Mouse (Mus musculus) heart, embryonic 14.5 days (tissue): ENCODE results near the gene Slc12a8. TPM values are rescaled to one million over a fixed set of nuclear protein-coding genes. Genes with fewer than 3 reads are reported as not detected.

Source experiments
- ATAC-seq: fragments of 200-750 bp; cut with Nextera tagmentation; 2 replicates; pipeline ENCODE4 v1.8.0; 2017; ENCODE audit warnings: low read depth, moderate TSS enrichment; ENCODE audit not compliant: insufficient number of reproducible peaks, insufficient read depth, low FRiP score
- H3K27ac ChIP-seq, 2 experiments: fragments of 200-500 bp in 1 of 2; fragments of 300-500 bp in 1 of 2; sonication (generic) in 1 of 2; replicated peaks in 1 of 2; 2 replicates each; pipeline ENCODE4 v1.5.1; 2012 to 2014; ENCODE audit warnings: low read depth in 2 of 2, low read length in 2 of 2, control low read depth in 1 of 2, mild to moderate bottlenecking in 1 of 2, mixed read lengths in 1 of 2; ENCODE audit not compliant: control insufficient read depth in 1 of 2, insufficient read depth in 1 of 2
- H3K27me3 ChIP-seq: fragments of 300-500 bp; sonication (generic); 2 replicates; pipeline ENCODE4 v1.6.1; 2014; ENCODE audit warnings: mild to moderate bottlenecking, low read length, control low read depth; ENCODE audit not compliant: control insufficient read depth, insufficient read depth
- H3K36me3 ChIP-seq: fragments of 300-500 bp; sonication (generic); 2 replicates; pipeline ENCODE4 v1.6.1; 2014; ENCODE audit warnings: mild to moderate bottlenecking, control low read depth, low read length, mixed read lengths; ENCODE audit not compliant: control insufficient read depth, insufficient read depth
- H3K4me1 ChIP-seq, 2 experiments: fragments of 200-500 bp in 1 of 2; fragments of 300-500 bp in 1 of 2; sonication (generic) in 1 of 2; 2 replicates each; pipeline ENCODE4 v1.6.1; 2012 to 2014; ENCODE audit warnings: low read length in 2 of 2, control low read depth in 1 of 2, mixed read lengths in 1 of 2; ENCODE audit not compliant: control insufficient read depth in 2 of 2, insufficient read depth in 2 of 2
- H3K4me2 ChIP-seq: fragments of 300-500 bp; sonication (generic); 2 replicates; pipeline ENCODE4 v1.6.1; 2014; ENCODE audit warnings: mild to moderate bottlenecking, low read length
- H3K4me3 ChIP-seq, 2 experiments: fragments of 200-500 bp in 1 of 2; fragments of 300-500 bp in 1 of 2; sonication (generic) in 1 of 2; 2 replicates each; pipeline ENCODE4 v1.5.1; 2012 to 2014; ENCODE audit warnings: low read length in 2 of 2, mild to moderate bottlenecking in 2 of 2, control low read depth in 1 of 2, low read depth in 1 of 2, moderate library complexity in 1 of 2; ENCODE audit not compliant: control insufficient read depth in 1 of 2, insufficient read depth in 1 of 2
- H3K9ac ChIP-seq: fragments of 300-500 bp; sonication (generic); 2 replicates; pipeline ENCODE4 v1.6.1; 2014; ENCODE audit warnings: mild to moderate bottlenecking, low read length
- H3K9me3 ChIP-seq: fragments of 300-500 bp; sonication (generic); 2 replicates; pipeline ENCODE4 v1.6.1; 2016; ENCODE audit warnings: low read length, control low read depth; ENCODE audit not compliant: control insufficient read depth
- WGBS: fragments of 180-500 bp; shearing (Covaris S2); extraction: QIAGEN DNeasy Blood & Tissue Kit; methylation state at CpG from one replicate; pipeline ENCODE4 v1.1.7; 2014; 5-methylcytosine and 5-hydroxymethylcytosine counted together
- polyA plus RNA-seq: library from polyadenylated mRNA; unstranded; fragments of >200 nt; fragmentation: Nextera tagmentation; extraction: Ambion mirVana; gene quantifications from 2 replicates; pipeline ENCODE4 v1.2.1, GENCODE M21; 2014

Slc12a8 gene
- polyA plus RNA-seq, 1 experiment from 2014 or later = 1.9 TPM

DNA sequence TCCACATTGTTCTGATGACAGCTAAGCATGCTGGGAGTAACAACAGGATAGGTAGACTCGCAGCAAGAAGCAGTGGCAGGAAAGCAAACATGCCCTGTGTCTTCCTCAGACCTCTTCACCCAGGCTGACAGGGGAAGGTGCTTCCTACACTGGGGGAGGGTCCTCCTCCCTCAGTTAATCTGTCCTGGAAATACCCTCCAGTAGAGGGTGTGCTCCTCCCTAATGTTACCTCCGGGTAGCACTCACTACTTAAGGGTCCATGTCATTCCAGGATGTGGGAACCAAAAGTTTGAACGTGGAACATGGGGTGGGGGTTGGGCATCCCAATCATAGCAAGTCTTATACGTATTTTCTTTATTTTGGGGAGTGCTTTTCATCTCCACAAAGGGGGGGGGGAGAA is 5.4 kb downstream of the Slc12a8 start:
- no peak for ATAC-seq
- H3K36me3 ChIP-seq = no peaks in the 10 kb centered on the region
- 53% methylated on average over 4 of the region's 4 CpGs for WGBS
- H3K4me2 ChIP-seq = no peak overlapping the region
- no peaks in the 10 kb centered on the region for H3K9me3 ChIP-seq
- H3K27me3 ChIP-seq = no peaks in the 10 kb centered on the region
- peaks cover 5 to 8% of the 10 kb centered on the region in 2 experiments for H3K4me1 ChIP-seq
- no peak overlapping the region for H3K4me3 ChIP-seq
- H3K9ac ChIP-seq = no peak overlapping the region
- no peak overlapping the region for H3K27ac ChIP-seq

DNA sequence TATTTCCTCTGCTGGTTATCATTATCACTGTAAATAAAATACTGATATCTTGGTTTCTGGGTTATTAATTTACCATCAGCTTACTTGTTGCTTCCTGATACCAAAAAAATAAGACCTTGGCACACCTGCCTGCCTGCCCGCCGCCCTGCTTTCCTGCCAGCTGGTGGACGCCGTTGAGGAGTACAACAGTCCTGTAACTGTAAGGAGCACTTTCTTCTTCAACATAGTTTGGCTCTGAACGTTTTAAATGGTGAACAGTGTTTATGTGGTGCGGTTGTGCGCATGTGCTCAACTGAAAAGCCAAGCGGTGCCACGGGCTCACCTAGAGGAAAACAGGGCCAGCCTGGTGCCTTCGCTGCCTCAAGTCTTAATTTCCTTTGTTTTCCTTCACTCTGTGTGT is 6.4 kb downstream of the Slc12a8 start:
- Histone ChIP-seq H3K4me2 (no peak overlapping the region), H3K4me1 (0 out of 4 replicates have a peak, but pooled peaks cover 0 to 2% of the 10 kb centered on the region in 2 experiments), H3K27ac (no peak overlapping the region), H3K9me3 (peaks cover 3% of the 10 kb centered on the region; the same call in 1 of the 2 replicates), H3K4me3 (no peak overlapping the region), H3K36me3 (no peaks in the 10 kb centered on the region), H3K27me3 (no peaks in the 10 kb centered on the region), H3K9ac (no peak overlapping the region)
- ATAC-seq = no peak
- WGBS = 80% methylated on average over 10 of the region's 10 CpGs

GRCm38 (mm10) chr16:33529502-33530454 is 12.7 kb downstream of the Slc12a8 start:
- peaks cover 3% of the 10 kb centered on the region; the same call in 1 of the 2 replicates for H3K9me3 ChIP-seq
- no peak overlapping the region for H3K27ac ChIP-seq
- no peaks in the 10 kb centered on the region for H3K27me3 ChIP-seq
- no peak for ATAC-seq
- H3K4me1 ChIP-seq = 0 out of 4 replicates have a peak, but pooled peaks cover 0 to 2% of the 10 kb centered on the region in 2 experiments
- H3K4me2 ChIP-seq = no peak overlapping the region
- H3K9ac ChIP-seq = no peak overlapping the region
- no peaks in the 10 kb centered on the region for H3K36me3 ChIP-seq
- WGBS = 56% methylated on average over 11 of the region's 11 CpGs
- no peak overlapping the region for H3K4me3 ChIP-seq

GRCm38 (mm10) chr16:33531184-33531583 is 14.1 kb downstream of the Slc12a8 start:
- Histone ChIP-seq H3K9ac (no peak overlapping the region), H3K9me3 (peaks cover 3% of the 10 kb centered on the region; the same call in 1 of the 2 replicates), H3K27me3 (no peaks in the 10 kb centered on the region), H3K4me2 (no peak overlapping the region), H3K27ac (no peak overlapping the region), H3K4me3 (no peak overlapping the region), H3K4me1 (0 out of 4 replicates have a peak, but pooled peaks cover 0 to 2% of the 10 kb centered on the region in 2 experiments), H3K36me3 (no peaks in the 10 kb centered on the region)
- ATAC-seq = no peak
- WGBS = 77% methylated on average over 8 of the region's 8 CpGs

DNA sequence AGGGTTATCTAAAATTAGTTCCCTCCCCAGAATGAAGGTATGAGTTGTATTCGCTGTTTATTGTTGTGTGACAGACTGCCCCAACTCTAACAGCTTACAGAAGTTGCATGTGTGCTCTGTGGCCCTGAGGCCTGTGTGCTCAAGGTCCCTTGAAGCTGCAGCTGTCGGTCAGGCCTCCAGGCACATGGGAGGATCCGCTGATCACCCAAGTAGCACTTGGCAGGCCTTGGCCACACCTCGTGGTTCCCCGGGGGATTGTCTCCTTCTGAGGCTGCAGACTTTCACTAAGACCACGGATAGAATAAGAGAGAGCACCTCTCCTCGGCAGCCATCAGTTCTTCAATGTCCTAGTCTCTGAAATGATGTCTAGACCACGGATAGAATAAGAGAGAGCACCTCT is 19.3 kb downstream of the Slc12a8 start:
- H3K36me3 ChIP-seq = no peaks in the 10 kb centered on the region
- no peak overlapping the region for H3K27ac ChIP-seq
- H3K9ac ChIP-seq = no peak overlapping the region
- 67% methylated on average over 8 of the region's 8 CpGs for WGBS
- ATAC-seq = no peak
- H3K9me3 ChIP-seq = no peaks in the 10 kb centered on the region
- no peaks in the 10 kb centered on the region for H3K27me3 ChIP-seq
- no peak overlapping the region for H3K4me2 ChIP-seq
- H3K4me3 ChIP-seq = no peak overlapping the region
- no peaks in the 10 kb centered on the region for H3K4me1 ChIP-seq

DNA sequence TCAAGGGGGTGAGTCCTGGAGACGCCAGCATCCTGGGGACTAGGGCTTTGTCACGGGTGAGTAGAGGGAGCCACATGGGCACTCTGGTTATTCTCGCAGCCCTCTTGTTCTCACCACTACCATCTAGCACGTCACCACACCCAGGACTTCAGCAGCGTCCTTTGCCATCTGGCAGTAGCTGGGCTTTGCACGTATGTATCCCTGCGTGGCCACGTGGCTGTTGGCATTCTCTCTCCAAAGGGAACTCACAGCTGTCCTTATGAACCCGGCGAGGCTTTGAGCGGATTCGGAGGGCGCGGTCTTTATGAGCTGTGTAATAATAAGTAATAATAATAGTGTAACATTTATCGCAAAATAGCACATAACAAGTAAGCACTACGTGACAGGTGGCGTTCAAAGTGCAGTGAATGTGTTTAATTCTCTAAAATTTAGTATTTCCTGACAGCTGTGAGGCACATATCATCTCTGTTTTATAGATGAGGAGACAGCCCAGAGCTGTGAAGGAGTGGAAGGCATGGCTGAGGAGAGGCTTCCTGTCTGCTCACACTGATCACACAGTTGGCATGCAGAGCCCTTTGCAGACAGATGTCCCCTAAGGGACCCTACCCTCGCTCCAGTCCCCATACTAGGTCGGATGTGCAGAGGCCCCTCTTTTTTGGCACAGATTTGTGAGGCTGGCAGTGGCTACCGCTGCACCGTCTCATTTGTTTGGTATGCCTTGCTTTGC is 20.5 kb downstream of the Slc12a8 start:
- no peak overlapping the region for H3K9ac ChIP-seq
- 80% methylated on average over 21 of the region's 21 CpGs for WGBS
- no peak overlapping the region for H3K27ac ChIP-seq
- H3K4me2 ChIP-seq = no peak overlapping the region
- H3K9me3 ChIP-seq = no peaks in the 10 kb centered on the region
- H3K4me3 ChIP-seq = no peak overlapping the region
- H3K36me3 ChIP-seq = no peaks in the 10 kb centered on the region
- no peaks in the 10 kb centered on the region for H3K27me3 ChIP-seq
- ATAC-seq = no peak
- H3K4me1 ChIP-seq = no peaks in the 10 kb centered on the region

DNA sequence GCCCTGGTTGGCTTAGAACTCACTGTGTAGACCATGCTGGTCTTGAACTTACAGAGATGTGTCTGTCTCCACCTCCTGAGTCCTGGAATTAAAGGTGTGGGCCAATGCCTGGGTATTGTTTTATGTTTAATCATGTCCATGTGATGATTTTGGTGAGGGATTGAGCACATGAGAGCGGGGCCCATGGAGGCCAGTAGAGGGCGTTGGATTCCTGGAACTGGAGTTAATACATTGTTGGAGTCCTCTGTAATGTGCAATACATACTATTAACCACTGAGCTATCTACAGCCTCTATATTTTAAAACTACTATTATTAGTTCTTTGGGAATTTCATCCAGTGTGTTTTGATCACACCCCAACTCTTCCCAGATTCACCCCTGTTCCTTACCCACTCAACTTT is 27.2 kb downstream of the Slc12a8 start:
- Histone ChIP-seq H3K4me3 (no peak overlapping the region), H3K27me3 (no peaks in the 10 kb centered on the region), H3K36me3 (no peaks in the 10 kb centered on the region), H3K9ac (no peak overlapping the region), H3K4me2 (no peak overlapping the region), H3K4me1 (no peaks in the 10 kb centered on the region), H3K9me3 (no peaks in the 10 kb centered on the region), H3K27ac (no peak overlapping the region)
- no peak for ATAC-seq
- WGBS = 91% methylated on average over 2 of the region's 2 CpGs
